Mouse (Mus musculus): Measurements from ENCODE around the gene Cenpm. TPM values are rescaled to one million over a fixed set of nuclear protein-coding genes. Genes with fewer than 3 reads are reported as not detected.

Gene Cenpm
- polyA plus RNA-seq, 1 experiment from 2014 or later, result 10.7 TPM

- ATAC-seq (replicated peaks), result no peak
- Histone ChIP-seq H3K9ac (no peak overlapping the region), H3K4me1 (no peaks in the 10 kb centered on the region), H3K4me3 (no peak overlapping the region), H3K36me3 (replicated peaks) (peaks cover 63% of the 10 kb centered on the region), H3K27ac (no peak overlapping the region), H3K4me2 (no peak overlapping the region), H3K9me3 (no peaks in the 10 kb centered on the region), H3K27me3 (replicated peaks) (no peaks in the 10 kb centered on the region)
- WGBS, result 95% methylated on average over 11 of the region's 11 CpGs
Observed at GRCm38 (mm10) chr15:82197937-82198336, 46.6 kb downstream of the Cenpm start.

GRCm38 (mm10) chr15:82197246-82197750 is 47.2 kb downstream of the Cenpm start:
- Histone ChIP-seq H3K27ac (no peak overlapping the region), H3K9me3 (no peaks in the 10 kb centered on the region), H3K9ac (no peak overlapping the region), H3K4me3 (no peak overlapping the region), H3K36me3 (replicated peaks) (peaks cover 67% of the 10 kb centered on the region), H3K4me2 (no peak overlapping the region), H3K4me1 (no peaks in the 10 kb centered on the region), H3K27me3 (replicated peaks) (no peaks in the 10 kb centered on the region)
- 94% methylated on average over 10 of the region's 10 CpGs for WGBS
- no peak for ATAC-seq (replicated peaks)

GRCm38 (mm10) chr15:82196300-82196699 is 48.2 kb downstream of the Cenpm start:
- ATAC-seq (replicated peaks), result no peak
- H3K4me3 ChIP-seq, result no peak overlapping the region
- 85% methylated on average over 12 of the region's 12 CpGs for WGBS
- H3K9ac ChIP-seq, result no peak overlapping the region
- no peaks in the 10 kb centered on the region for H3K27me3 ChIP-seq (replicated peaks)
- no peak overlapping the region for H3K4me2 ChIP-seq
- no peaks in the 10 kb centered on the region for H3K9me3 ChIP-seq
- peaks cover 71% of the 10 kb centered on the region for H3K36me3 ChIP-seq (replicated peaks)
- no peak overlapping the region for H3K27ac ChIP-seq
- no peaks in the 10 kb centered on the region for H3K4me1 ChIP-seq

- H3K9me3 ChIP-seq, result no peaks in the 10 kb centered on the region
- no peak for ATAC-seq (replicated peaks)
- peaks cover 65% of the 10 kb centered on the region for H3K36me3 ChIP-seq (replicated peaks)
- H3K9ac ChIP-seq, result no peak overlapping the region
- H3K27ac ChIP-seq, result no peak overlapping the region
- no peak overlapping the region for H3K4me3 ChIP-seq
- WGBS, result 79% methylated on average over 8 of the region's 8 CpGs
- H3K4me2 ChIP-seq, result no peak overlapping the region
- H3K4me1 ChIP-seq, result no peaks in the 10 kb centered on the region
- H3K27me3 ChIP-seq (replicated peaks), result no peaks in the 10 kb centered on the region
Observed at GRCm38 (mm10) chr15:82192617-82193016, 51.9 kb downstream of the Cenpm start.

- Histone ChIP-seq H3K4me3 (no peak overlapping the region), H3K9ac (no peak overlapping the region), H3K36me3 (replicated peaks) (peaks cover 65% of the 10 kb centered on the region), H3K4me1 (no peaks in the 10 kb centered on the region), H3K27me3 (replicated peaks) (no peaks in the 10 kb centered on the region), H3K4me2 (no peak overlapping the region), H3K9me3 (no peaks in the 10 kb centered on the region), H3K27ac (no peak overlapping the region)
- no peak for ATAC-seq (replicated peaks)
- WGBS, result 92% methylated on average over 10 of the region's 10 CpGs
Observed at GRCm38 (mm10) chr15:82188481-82189240, 55.9 kb downstream of the Cenpm start.

- no peak overlapping the region for H3K9ac ChIP-seq
- H3K27me3 ChIP-seq (replicated peaks), result no peaks in the 10 kb centered on the region
- H3K36me3 ChIP-seq (replicated peaks), result peaks cover 64% of the 10 kb centered on the region
- no peak overlapping the region for H3K4me2 ChIP-seq
- H3K27ac ChIP-seq, result no peak overlapping the region
- no peak overlapping the region for H3K4me3 ChIP-seq
- 100% methylated on average over 1 of the region's 1 CpGs for WGBS
- no peaks in the 10 kb centered on the region for H3K4me1 ChIP-seq
- no peak for ATAC-seq (replicated peaks)
- H3K9me3 ChIP-seq, result no peaks in the 10 kb centered on the region
Observed at GRCm38 (mm10) chr15:82187924-82188323, 56.6 kb downstream of the Cenpm start.

GRCm38 (mm10) chr15:82187401-82187800 is 57.1 kb downstream of the Cenpm start:
- ATAC-seq (replicated peaks), result no peak
- H3K9me3 ChIP-seq, result no peaks in the 10 kb centered on the region
- H3K4me1 ChIP-seq, result no peaks in the 10 kb centered on the region
- H3K4me2 ChIP-seq, result no peak overlapping the region
- no peak overlapping the region for H3K27ac ChIP-seq
- H3K9ac ChIP-seq, result no peak overlapping the region
- H3K4me3 ChIP-seq, result no peak overlapping the region
- no peaks in the 10 kb centered on the region for H3K27me3 ChIP-seq (replicated peaks)
- H3K36me3 ChIP-seq (replicated peaks), result peaks cover 61% of the 10 kb centered on the region
- 93% methylated on average over 4 of the region's 4 CpGs for WGBS

GRCm38 (mm10) chr15:82186931-82187330 is 57.6 kb downstream of the Cenpm start:
- H3K27me3 ChIP-seq (replicated peaks), result no peaks in the 10 kb centered on the region
- no peaks in the 10 kb centered on the region for H3K4me1 ChIP-seq
- no peak overlapping the region for H3K9ac ChIP-seq
- WGBS, result 91% methylated on average over 5 of the region's 5 CpGs
- H3K27ac ChIP-seq, result no peak overlapping the region
- H3K9me3 ChIP-seq, result no peaks in the 10 kb centered on the region
- H3K4me2 ChIP-seq, result no peak overlapping the region
- H3K36me3 ChIP-seq (replicated peaks), result peaks cover 63% of the 10 kb centered on the region
- ATAC-seq (replicated peaks), result no peak
- no peak overlapping the region for H3K4me3 ChIP-seq

- H3K9me3 ChIP-seq, result no peaks in the 10 kb centered on the region
- no peak overlapping the region for H3K4me2 ChIP-seq
- H3K27ac ChIP-seq, result no peak overlapping the region
- no peak overlapping the region for H3K4me3 ChIP-seq
- ATAC-seq (replicated peaks), result no peak
- H3K36me3 ChIP-seq (replicated peaks), result peaks cover 63% of the 10 kb centered on the region
- H3K4me1 ChIP-seq, result no peaks in the 10 kb centered on the region
- no peaks in the 10 kb centered on the region for H3K27me3 ChIP-seq (replicated peaks)
- 90% methylated on average over 14 of the region's 14 CpGs for WGBS
- no peak overlapping the region for H3K9ac ChIP-seq
Observed at GRCm38 (mm10) chr15:82186131-82186530, 58.4 kb downstream of the Cenpm start.

GRCm38 (mm10) chr15:82185062-82185783 is 59.3 kb downstream of the Cenpm start:
- H3K27me3 ChIP-seq (replicated peaks), result no peaks in the 10 kb centered on the region
- H3K36me3 ChIP-seq (replicated peaks), result peaks cover 72% of the 10 kb centered on the region
- no peak overlapping the region for H3K27ac ChIP-seq
- WGBS, result 89% methylated on average over 14 of the region's 14 CpGs
- no peaks in the 10 kb centered on the region for H3K4me1 ChIP-seq
- H3K9me3 ChIP-seq, result no peaks in the 10 kb centered on the region
- no peak overlapping the region for H3K4me3 ChIP-seq
- no peak overlapping the region for H3K9ac ChIP-seq
- no peak overlapping the region for H3K4me2 ChIP-seq
- ATAC-seq (replicated peaks), result no peak

- WGBS, result 91% methylated on average over 10 of the region's 10 CpGs
Observed at GRCm38 (mm10) chr15:82184656-82185055, 59.9 kb downstream of the Cenpm start.

GRCm38 (mm10) chr15:82184183-82184582 is 60.4 kb downstream of the Cenpm start:
- Histone ChIP-seq H3K4me3 (no peak overlapping the region), H3K9me3 (no peaks in the 10 kb centered on the region), H3K4me2 (no peak overlapping the region), H3K36me3 (replicated peaks) (peaks cover 82% of the 10 kb centered on the region), H3K4me1 (no peaks in the 10 kb centered on the region), H3K27ac (no peak overlapping the region), H3K9ac (no peak overlapping the region), H3K27me3 (replicated peaks) (no peaks in the 10 kb centered on the region)
- 83% methylated on average over 7 of the region's 7 CpGs for WGBS
- ATAC-seq (replicated peaks), result no peak

More at GRCm38 (mm10) chr15:82184656-82185055, 59.9 kb downstream of the Cenpm start:
- Histone ChIP-seq H3K9me3 (no peaks in the 10 kb centered on the region), H3K4me1 (no peaks in the 10 kb centered on the region), H3K36me3 (replicated peaks) (peaks cover 77% of the 10 kb centered on the region), H3K4me3 (no peak overlapping the region), H3K27ac (no peak overlapping the region), H3K9ac (no peak overlapping the region), H3K27me3 (replicated peaks) (no peaks in the 10 kb centered on the region), H3K4me2 (no peak overlapping the region)
- no peak for ATAC-seq (replicated peaks)

Measured in midbrain, embryonic 15.5 days (tissue).